Mouse (Mus musculus): ENCODE data around the gene Mctp2. TPM values are rescaled to one million over a fixed set of nuclear protein-coding genes. Genes with fewer than 3 reads are reported as not detected.

The Mctp2 gene
- polyA plus RNA-seq, 1 experiment from 2014 or later: 1.7 TPM

GRCm38 (mm10) chr7:72292232-72292913 lies 14.0 kb downstream of the Mctp2 start:
- Histone ChIP-seq H3K9ac (replicated peaks) (no peak overlapping the region), H3K4me1 (ENCODE audit: insufficient read depth) (peaks cover 3% of the 10 kb centered on the region), H3K4me2 (ENCODE audit: low read depth, low read length) (peak overlapping the region; percentile 42), H3K27ac (ENCODE audit: low read depth) (peak overlapping the region; percentile 34), H3K27me3 (ENCODE audit: insufficient read depth, low read length) (no peaks in the 10 kb centered on the region), H3K9me3 (ENCODE audit: low read length) (no peaks in the 10 kb centered on the region), H3K4me3 (ENCODE audit: low read depth, low read length) (no peak overlapping the region), H3K36me3 (replicated peaks; ENCODE audit: insufficient read depth, low read length) (no peaks in the 10 kb centered on the region)
- WGBS (ENCODE audit: insufficient replicate concordance): 58% methylated on average over 8 of the region's 8 CpGs
- peak; percentile 98 for ATAC-seq
- peak; percentile 25 for DNase-seq
- TF ChIP-seq EP300 (IDR thresholded peaks at IDR 0.05; ENCODE audit: low read depth) (no peak), CTCF (IDR thresholded peaks at IDR 0.05; ENCODE audit: low read depth) (no peak)

GRCm38 (mm10) chr7:72280721-72281120 lies 25.7 kb downstream of the Mctp2 start:
- H3K4me3 ChIP-seq (ENCODE audit: low read depth, low read length): no peak overlapping the region
- ATAC-seq (no peak), DNase-seq (peak; percentile 39)
- peak overlapping the region; percentile 57; the same call in 1 of the 2 replicates for H3K27ac ChIP-seq (ENCODE audit: low read depth)
- no peaks in the 10 kb centered on the region for H3K9me3 ChIP-seq (ENCODE audit: low read length)
- TF ChIP-seq EP300 (IDR thresholded peaks at IDR 0.05; ENCODE audit: low read depth): no peak
- no peak for TF ChIP-seq CTCF (IDR thresholded peaks at IDR 0.05; ENCODE audit: low read depth)
- WGBS (ENCODE audit: insufficient replicate concordance): 39% methylated on average over 3 of the region's 3 CpGs
- 0 out of 2 replicates have a peak, but pooled peaks cover 4% of the 10 kb centered on the region for H3K4me1 ChIP-seq (ENCODE audit: insufficient read depth)
- no peaks in the 10 kb centered on the region for H3K27me3 ChIP-seq (ENCODE audit: insufficient read depth, low read length)
- H3K4me2 ChIP-seq (ENCODE audit: low read depth, low read length): no peak overlapping the region
- H3K9ac ChIP-seq (replicated peaks): no peak overlapping the region
- no peaks in the 10 kb centered on the region for H3K36me3 ChIP-seq (replicated peaks; ENCODE audit: insufficient read depth, low read length)

- no peak overlapping the region for H3K9ac ChIP-seq (replicated peaks)
- DNase-seq (no peak), ATAC-seq (no peak)
- no peak overlapping the region for H3K4me3 ChIP-seq (ENCODE audit: low read depth, low read length)
- peak overlapping the region; percentile 45; the same call in 1 of the 2 replicates for H3K27ac ChIP-seq (ENCODE audit: low read depth)
- H3K9me3 ChIP-seq (ENCODE audit: low read length): no peaks in the 10 kb centered on the region
- H3K4me2 ChIP-seq (ENCODE audit: low read depth, low read length): no peak overlapping the region
- WGBS (ENCODE audit: insufficient replicate concordance): 49% methylated on average over 2 of the region's 2 CpGs
- H3K27me3 ChIP-seq (ENCODE audit: insufficient read depth, low read length): no peaks in the 10 kb centered on the region
- TF ChIP-seq CTCF (IDR thresholded peaks at IDR 0.05; ENCODE audit: low read depth): no peak
- TF ChIP-seq EP300 (IDR thresholded peaks at IDR 0.05; ENCODE audit: low read depth): no peak
- H3K36me3 ChIP-seq (replicated peaks; ENCODE audit: insufficient read depth, low read length): no peaks in the 10 kb centered on the region
- H3K4me1 ChIP-seq (ENCODE audit: insufficient read depth): 0 out of 2 replicates have a peak, but pooled peaks cover 4% of the 10 kb centered on the region
Observed at GRCm38 (mm10) chr7:72278412-72278811, 28.0 kb downstream of the Mctp2 start.

- no peak overlapping the region for H3K4me2 ChIP-seq (ENCODE audit: low read depth, low read length)
- H3K27me3 ChIP-seq (ENCODE audit: insufficient read depth, low read length): no peaks in the 10 kb centered on the region
- H3K36me3 ChIP-seq (replicated peaks; ENCODE audit: insufficient read depth, low read length): no peaks in the 10 kb centered on the region
- H3K9ac ChIP-seq (replicated peaks): no peak overlapping the region
- 64% methylated on average over 5 of the region's 5 CpGs for WGBS (ENCODE audit: insufficient replicate concordance)
- H3K9me3 ChIP-seq (ENCODE audit: low read length): no peaks in the 10 kb centered on the region
- TF ChIP-seq EP300 (IDR thresholded peaks at IDR 0.05; ENCODE audit: low read depth) (no peak), CTCF (IDR thresholded peaks at IDR 0.05; ENCODE audit: low read depth) (no peak)
- peak overlapping the region; percentile 18; the same call in 1 of the 2 replicates for H3K27ac ChIP-seq (ENCODE audit: low read depth)
- DNase-seq (no peak), ATAC-seq (no peak)
- H3K4me3 ChIP-seq (ENCODE audit: low read depth, low read length): no peak overlapping the region
- H3K4me1 ChIP-seq (ENCODE audit: insufficient read depth): no peaks in the 10 kb centered on the region
Observed at GRCm38 (mm10) chr7:72275513-72275912, 30.9 kb downstream of the Mctp2 start.

- Histone ChIP-seq H3K36me3 (replicated peaks; ENCODE audit: insufficient read depth, low read length) (no peaks in the 10 kb centered on the region), H3K27me3 (ENCODE audit: insufficient read depth, low read length) (no peaks in the 10 kb centered on the region), H3K4me1 (ENCODE audit: insufficient read depth) (no peaks in the 10 kb centered on the region), H3K4me3 (ENCODE audit: low read depth, low read length) (no peak overlapping the region), H3K4me2 (ENCODE audit: low read depth, low read length) (no peak overlapping the region), H3K9ac (replicated peaks) (no peak overlapping the region), H3K27ac (ENCODE audit: low read depth) (no peak overlapping the region), H3K9me3 (ENCODE audit: low read length) (no peaks in the 10 kb centered on the region)
- no peak for TF ChIP-seq CTCF (IDR thresholded peaks at IDR 0.05; ENCODE audit: low read depth)
- TF ChIP-seq EP300 (IDR thresholded peaks at IDR 0.05; ENCODE audit: low read depth): no peak
- DNase-seq: no peak
- WGBS (ENCODE audit: insufficient replicate concordance): 49% methylated on average over 6 of the region's 6 CpGs
- ATAC-seq: 0 out of 2 replicates have a peak, but pooled peaks have one; percentile 41
Observed at GRCm38 (mm10) chr7:72271546-72271945, 34.9 kb downstream of the Mctp2 start.

GRCm38 (mm10) chr7:72269994-72270393 lies 36.4 kb downstream of the Mctp2 start:
- H3K27me3 ChIP-seq (ENCODE audit: insufficient read depth, low read length): no peaks in the 10 kb centered on the region
- WGBS (ENCODE audit: insufficient replicate concordance): 63% methylated on average over 6 of the region's 6 CpGs
- TF ChIP-seq CTCF (IDR thresholded peaks at IDR 0.05; ENCODE audit: low read depth) (no peak), EP300 (IDR thresholded peaks at IDR 0.05; ENCODE audit: low read depth) (no peak)
- no peak overlapping the region for H3K4me2 ChIP-seq (ENCODE audit: low read depth, low read length)
- H3K4me1 ChIP-seq (ENCODE audit: insufficient read depth): peaks cover 3% of the 10 kb centered on the region; the same call in 1 of the 2 replicates
- H3K4me3 ChIP-seq (ENCODE audit: low read depth, low read length): no peak overlapping the region
- H3K27ac ChIP-seq (ENCODE audit: low read depth): no peak overlapping the region
- H3K36me3 ChIP-seq (replicated peaks; ENCODE audit: insufficient read depth, low read length): no peaks in the 10 kb centered on the region
- no peak for DNase-seq
- H3K9ac ChIP-seq (replicated peaks): no peak overlapping the region
- no peaks in the 10 kb centered on the region for H3K9me3 ChIP-seq (ENCODE audit: low read length)
- ATAC-seq: no peak
